Mouse (Mus musculus) cerebellum, adult 9-11 months (tissue): ENCODE measurements at regions not wholly inside any gene's neighbourhood (a gene's known extent, or its start where the extent isn't known, plus 50 kb on each side); places are given as distances from the start of the nearest gene placed in this dataset.

Source experiments
- DNase-seq: peaks from one replicate; pipeline ENCODE4 v3.0.0; 2022

DNA sequence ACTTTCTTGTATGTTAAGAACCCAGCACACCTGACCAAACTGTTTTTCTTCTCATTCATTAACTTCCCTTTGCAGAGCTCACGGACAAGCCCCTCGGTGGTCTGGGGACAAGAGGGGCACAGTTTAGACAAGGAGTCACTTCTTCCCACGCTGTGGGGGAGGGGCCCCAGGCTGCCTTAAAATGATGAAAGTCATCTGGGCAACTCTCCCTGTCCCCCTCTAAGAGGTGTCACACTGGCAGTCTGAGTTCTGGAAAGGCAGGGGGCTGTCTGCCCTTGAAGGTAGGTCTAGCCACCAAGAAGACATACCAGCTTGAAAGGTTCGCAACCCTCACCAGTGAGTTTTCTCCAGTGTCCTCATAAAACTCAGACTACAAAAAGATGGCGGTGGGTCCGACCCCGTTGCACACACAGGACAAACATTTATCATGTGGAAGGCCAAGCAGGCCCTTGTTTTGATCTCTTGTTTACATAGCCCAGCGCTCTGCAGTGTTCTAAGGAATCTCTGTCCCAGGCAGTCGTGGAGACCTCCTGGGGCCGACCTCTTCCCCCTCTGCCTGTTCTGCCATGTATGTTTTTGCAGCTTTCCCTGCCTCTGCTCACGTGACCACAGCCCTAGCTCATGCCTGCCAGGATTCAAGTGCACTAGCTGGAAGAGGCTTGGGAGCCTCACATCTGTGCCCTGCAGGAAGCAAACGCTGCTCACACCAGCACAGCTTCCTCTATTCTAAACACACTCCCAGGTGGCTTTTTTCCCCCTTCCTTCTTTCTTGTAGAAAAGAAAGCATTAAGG is 259.2 kb downstream of the Cxcl12 start:
- no peak for DNase-seq

DNA sequence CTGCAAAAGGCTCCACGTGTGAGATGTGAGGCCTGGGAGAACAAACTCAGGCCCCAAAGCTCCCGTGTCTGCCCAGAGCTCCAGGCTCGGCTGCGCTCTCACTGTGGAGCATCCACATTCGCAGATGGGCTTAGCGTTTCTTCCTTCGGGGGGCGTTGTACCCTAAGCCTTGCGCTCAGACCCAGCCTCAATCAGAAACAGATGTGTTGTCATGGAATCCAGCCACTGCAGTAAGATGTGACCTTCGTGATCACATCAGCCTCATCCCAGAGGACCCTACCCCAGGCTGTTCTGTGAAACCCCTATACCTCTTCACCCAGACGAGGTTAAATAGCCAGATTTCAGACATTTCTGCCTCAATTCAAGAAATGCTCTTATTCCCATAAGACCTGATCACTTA is 260.1 kb downstream of the Cxcl12 start:
- no peak for DNase-seq

DNA sequence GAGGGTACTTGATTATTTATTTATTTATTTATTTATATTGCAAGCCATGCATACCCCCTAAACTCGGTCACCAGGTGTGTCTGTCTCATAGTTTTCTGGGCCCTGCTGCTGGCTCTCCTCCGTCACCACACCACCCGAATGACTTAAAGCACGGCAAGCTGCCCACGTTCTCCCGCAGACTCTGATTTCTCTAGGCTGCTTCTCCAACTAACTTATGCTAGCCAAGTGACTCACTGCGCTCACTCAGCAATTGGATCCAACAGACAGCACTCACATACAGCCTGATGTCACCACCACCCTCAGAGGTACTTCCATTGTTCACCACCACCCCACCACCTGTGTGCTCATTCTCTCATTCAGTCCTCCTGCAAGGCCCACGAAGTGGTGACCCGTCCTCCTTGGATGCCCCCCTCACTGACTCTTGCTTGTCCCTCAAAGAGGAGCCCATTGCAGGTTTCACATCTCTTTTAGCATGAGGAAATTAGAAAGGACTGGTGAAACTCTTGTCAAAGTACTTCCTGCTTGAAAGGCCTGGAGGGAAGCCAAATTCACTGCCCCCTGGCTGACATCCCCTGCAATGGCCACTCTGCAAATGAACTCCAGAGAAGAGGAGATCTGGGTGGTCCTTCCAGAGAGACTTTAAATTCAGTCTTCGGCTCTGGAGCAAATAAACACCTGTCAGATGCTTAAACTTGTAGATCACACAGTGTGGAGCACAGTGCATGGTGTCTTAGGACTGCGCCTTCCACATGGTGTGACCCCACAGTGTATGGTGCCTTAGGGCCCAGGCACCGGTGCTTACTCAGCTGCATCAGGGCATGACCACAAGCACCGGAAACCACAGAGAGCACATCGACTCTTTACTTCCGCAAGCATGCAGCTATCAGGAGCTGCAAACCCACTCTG is 262.8 kb downstream of the Cxcl12 start:
- no peak for DNase-seq

GRCm38 (mm10) chr6:117436851-117437250 is 268.5 kb downstream of the Cxcl12 start:
- DNase-seq, result no peak

GRCm38 (mm10) chr6:117437411-117438101 is 269.2 kb downstream of the Cxcl12 start:
- DNase-seq, result no peak

DNA sequence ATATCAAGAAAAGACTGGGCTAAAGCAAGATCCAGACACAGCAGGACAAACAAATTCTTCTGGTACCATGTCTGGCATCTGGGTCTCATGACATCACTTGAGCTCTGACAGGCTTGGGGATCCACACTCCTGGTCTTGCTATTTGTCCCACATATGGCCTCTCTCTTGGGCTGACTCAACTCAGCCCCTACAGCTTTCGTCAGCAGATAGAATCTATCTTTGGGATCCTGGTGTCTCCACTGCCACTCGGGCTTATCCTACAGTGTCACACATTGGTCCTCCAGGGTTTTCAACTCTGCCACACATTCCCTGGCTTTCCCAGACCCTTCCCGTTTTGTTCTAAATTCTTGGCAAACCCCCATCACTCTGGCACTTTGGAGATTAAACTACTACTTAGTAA is 280.3 kb downstream of the Cxcl12 start:
- DNase-seq, result no peak

DNA sequence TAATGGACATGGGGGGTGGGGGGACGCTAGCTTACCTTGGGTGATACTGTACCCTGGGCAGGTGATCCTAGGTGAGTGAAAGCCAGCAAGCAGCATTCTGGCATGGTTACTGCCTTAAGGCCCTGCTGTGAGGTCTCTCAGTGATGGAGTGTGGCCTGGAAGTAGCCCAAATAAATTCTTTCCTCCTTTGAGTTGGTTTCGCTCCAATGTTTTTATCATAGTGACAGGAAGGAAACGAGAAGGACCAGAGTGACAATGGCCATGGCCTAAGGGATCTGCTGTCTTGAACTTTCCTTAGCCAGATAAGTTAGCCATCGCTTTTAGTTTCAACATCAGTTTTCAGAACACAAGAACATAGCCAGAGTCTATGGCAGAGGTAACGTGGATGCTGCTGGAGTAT is 282.7 kb downstream of the Cxcl12 start:
- DNase-seq, result no peak

DNA sequence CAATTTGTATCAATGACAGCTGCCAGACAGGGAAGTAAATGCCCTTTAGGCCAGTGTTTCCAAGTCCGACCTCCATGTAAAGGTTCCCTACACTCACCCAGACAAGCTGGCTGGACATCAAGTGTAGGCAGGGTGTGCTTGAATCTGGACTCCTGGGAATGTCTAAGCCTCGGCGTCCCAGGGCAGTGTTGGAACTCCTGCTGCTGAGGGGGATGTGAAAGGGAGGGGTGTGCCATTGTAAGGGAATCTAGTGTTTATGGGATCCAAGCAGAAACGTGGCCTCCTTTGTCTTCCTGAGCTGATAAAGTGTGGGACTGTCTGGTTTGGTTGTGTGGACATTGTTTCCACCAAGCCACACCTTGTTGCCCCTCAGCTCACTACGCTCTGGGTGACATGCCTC is 291.9 kb downstream of the Cxcl12 start:
- no peak for DNase-seq

DNA sequence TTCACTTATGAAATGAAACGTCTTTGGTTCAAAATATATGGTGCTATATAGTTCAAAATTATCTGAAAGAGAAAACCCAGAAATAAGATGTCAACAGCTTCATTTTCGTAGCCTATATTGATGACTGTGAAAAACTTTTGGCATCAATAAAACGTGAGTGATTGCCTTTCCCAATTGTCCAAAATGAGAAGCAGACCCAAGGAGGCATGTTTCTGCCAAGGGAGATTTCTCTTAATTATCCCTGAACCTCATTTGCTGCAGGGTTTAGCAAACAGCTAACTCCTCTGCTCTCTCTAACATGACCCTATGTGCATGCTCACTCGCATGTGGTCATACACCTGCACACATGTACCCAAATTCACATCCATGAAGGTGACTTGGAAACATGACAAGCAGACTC is 296.8 kb downstream of the Cxcl12 start:
- DNase-seq, result no peak

- no peak for DNase-seq
These were observed 297.4 kb downstream of the Cxcl12 start for GRCm38 (mm10) chr6:117465606-117466174.

DNA sequence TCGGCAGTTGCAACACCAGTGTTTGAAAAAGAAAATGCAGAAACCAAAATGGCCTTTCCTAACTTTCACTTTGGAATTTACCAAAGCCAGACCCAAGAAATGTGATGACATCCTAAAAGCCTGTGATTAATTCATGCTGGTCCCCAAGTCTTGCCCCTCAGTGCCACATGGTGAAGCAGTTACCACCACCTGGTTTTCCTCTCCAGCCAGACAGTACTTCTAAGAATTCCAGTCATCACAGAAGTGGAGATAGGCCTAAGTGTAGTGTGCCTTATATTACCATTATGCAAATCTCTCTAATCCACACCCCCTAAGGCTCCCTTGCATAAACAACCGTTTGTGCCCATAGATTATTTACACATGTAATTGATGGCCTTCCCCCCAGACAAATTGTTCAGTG is 311.0 kb downstream of the Cxcl12 start:
- no peak for DNase-seq

- no peak for DNase-seq
These were observed 312.1 kb downstream of the Cxcl12 start for GRCm38 (mm10) chr6:117480396-117480795.

DNA sequence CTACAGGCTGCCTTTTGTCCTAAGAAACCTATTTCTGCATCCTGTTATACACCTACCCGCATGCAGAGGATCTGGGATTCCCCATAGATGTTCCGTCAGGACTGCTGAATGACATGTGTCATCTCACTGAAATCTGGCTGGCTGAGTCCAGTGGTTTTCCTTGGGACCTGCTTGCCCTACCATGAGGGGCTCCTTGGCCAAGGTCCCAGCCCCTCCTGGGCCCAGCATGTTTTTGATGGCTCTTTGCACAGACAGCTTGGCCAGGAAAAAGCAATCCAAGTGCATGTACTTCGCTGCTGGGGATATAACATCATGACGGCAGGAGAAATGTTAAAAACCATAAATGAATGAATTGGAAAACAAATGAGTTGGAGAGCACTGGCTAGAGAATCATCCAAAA is 320.8 kb downstream of the Cxcl12 start:
- no peak for DNase-seq

- no peak for DNase-seq
These were observed 321.5 kb downstream of the Cxcl12 start for GRCm38 (mm10) chr6:117489761-117490396.

DNA sequence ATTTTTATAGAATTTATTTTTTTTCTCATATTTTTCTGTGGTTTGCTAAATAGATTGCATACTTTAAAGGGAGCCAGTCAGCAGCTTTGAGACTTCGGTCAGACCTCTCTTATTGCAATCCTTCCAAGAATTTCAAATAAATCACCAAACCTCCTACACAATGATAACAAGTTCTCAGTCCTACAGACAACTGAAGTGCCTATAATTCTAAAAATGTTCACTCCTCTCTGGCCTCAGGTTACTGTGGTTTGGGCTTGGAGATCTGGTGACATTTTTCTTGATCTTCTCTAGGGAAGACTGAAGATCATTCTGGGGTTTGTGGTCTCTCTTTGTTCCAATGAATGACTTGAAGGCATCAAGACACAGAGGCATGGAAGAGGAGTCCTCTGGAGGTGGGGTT is 326.6 kb downstream of the Cxcl12 start:
- DNase-seq, result no peak

DNA sequence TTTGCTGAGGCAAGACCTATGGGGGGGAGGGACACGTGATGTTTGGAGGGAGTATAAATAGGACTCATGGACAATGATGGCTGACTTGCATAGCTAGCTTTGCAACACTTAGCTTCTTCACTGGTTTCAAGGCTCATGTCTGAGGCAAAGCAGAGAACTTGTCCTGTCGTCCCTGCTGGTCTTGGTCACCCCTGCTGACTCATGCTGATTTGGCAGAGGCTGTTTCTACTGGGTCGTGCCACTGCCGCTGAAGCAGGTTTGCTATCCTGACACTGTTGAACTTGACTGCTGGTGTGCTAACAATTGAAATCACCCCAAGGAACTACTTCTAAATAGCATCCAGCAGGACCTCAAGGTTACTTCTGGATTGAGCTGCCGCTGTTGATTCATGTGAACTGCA is 329.0 kb downstream of the Cxcl12 start:
- DNase-seq, result no peak

- DNase-seq, result no peak
These were observed 329.6 kb downstream of the Cxcl12 start for GRCm38 (mm10) chr6:117497904-117498303.

GRCm38 (mm10) chr6:117502346-117502745 is 334.0 kb downstream of the Cxcl12 start:
- no peak for DNase-seq

DNA sequence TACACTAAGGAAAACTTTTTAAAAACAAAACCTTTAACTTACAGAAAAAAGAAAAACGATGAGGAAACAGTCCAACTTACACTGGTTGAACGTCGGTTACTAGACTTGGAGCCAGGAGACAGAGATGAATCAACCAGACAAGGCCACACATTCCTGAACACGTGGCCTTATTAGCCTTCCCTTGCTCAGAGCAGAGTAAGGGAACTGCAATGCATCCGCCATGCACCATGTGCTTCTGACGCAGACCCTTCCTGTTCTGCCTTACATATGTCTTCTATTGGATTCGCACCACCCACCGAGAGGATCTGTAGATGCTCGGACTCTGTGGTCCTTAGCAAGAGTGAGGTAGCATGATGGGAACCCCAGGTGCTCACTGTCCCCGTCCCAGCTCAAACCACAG is 336.2 kb upstream of the Zfp637 start:
- DNase-seq, result no peak

- no peak for DNase-seq
These were observed 335.5 kb upstream of the Zfp637 start for GRCm38 (mm10) chr6:117505431-117505830.

DNA sequence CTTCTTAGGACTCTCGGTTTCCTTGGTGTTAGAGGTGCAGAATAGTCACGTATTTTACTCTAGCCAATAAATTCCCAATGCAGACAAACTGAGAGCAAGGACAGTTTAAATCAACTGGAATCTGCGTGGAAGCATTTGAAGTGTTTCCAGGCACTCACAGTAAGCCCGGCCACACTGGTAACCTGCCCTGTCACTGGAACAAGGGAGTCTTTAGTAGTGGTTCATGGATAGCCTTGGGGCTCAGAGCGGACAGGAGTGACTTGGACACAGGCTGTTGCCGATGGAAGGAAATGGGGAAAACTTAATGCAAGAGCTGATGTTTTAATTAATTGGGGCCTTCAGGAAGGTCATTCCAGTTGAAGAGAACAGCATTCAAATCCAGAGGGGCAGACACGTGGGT is 334.4 kb upstream of the Zfp637 start:
- no peak for DNase-seq

DNA sequence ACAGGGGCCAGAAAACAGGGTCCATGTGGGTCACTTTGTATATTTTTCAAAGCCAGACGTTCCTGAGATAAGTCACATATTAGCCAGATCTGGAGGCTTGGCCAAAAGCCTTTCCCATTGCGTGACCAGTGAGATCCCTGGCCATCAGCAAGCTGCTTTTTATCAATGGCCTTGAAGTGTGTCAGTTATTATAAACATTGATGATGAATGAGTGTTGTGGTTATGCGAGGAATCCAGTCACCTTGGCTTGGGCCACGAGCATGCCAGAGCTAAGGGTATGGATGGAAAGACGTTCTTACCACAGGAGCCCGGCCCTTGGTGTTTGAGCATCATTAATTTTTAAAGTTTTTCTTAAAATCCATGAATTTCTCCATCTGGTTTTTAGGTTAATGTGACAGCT is 332.1 kb upstream of the Zfp637 start:
- DNase-seq, result no peak

DNA sequence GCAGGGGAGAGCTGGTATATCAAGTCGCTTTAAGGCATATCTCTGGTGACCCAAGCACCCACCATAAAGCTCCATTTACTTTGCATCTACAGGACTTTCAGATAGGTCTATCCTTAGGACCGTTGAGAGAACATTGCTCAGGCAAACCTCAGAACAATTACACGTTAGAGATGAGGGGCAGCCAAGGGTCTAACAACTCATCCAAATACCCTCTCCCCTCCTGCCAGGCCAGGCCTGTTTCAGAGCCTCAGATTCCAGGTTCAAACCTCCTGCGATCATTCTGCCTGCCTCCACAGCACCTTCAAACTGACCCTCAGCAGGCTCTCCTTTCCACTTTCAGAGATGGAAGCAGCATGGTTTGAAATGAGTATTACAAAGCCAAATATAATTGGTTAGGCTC is 331.0 kb upstream of the Zfp637 start:
- no peak for DNase-seq
